Mouse (Mus musculus): ENCODE measurements around the gene Trim63. TPM values are rescaled to one million over a fixed set of nuclear protein-coding genes. Genes with fewer than 3 reads are reported as not detected.

Trim63 gene
- polyA plus RNA-seq, 1 experiment from 2014 or later = 0.28 TPM

Other genes starting within 250 kb of the Trim63 start
- 2.0 and 5.5 TPM in 2 replicates for gene Cd52, start 220.0 kb upstream of the Trim63 start, polyA plus RNA-seq (2016; fragmentation: Nextera tagmentation; extraction: Ambion mirVana)
- 6.6 and 6.7 TPM in 2 replicates for gene Ubxn11, start 212.6 kb upstream of the Trim63 start, polyA plus RNA-seq (2016; fragmentation: Nextera tagmentation; extraction: Ambion mirVana)
- 301 and 307 TPM in 2 replicates for gene Sh3bgrl3, start 186.3 kb upstream of the Trim63 start, polyA plus RNA-seq (2016; fragmentation: Nextera tagmentation; extraction: Ambion mirVana)
- gene Cep85, start 128.0 kb upstream of the Trim63 start, polyA plus RNA-seq (2016; fragmentation: Nextera tagmentation; extraction: Ambion mirVana) = 26.7 and 29.8 TPM in 2 replicates
- gene Gm7534, start 112.1 kb upstream of the Trim63 start, polyA plus RNA-seq (2016; fragmentation: Nextera tagmentation; extraction: Ambion mirVana) = not detected in 2 replicates
- not detected in 2 replicates for gene Catsper4, start 87.7 kb upstream of the Trim63 start, polyA plus RNA-seq (2016; fragmentation: Nextera tagmentation; extraction: Ambion mirVana)
- gene Cnksr1, start 76.7 kb upstream of the Trim63 start, polyA plus RNA-seq (2016; fragmentation: Nextera tagmentation; extraction: Ambion mirVana) = 0.26 and 0.46 TPM in 2 replicates
- gene E130218I03Rik, start 71.5 kb upstream of the Trim63 start, polyA plus RNA-seq (2016; fragmentation: Nextera tagmentation; extraction: Ambion mirVana) = 0.23 and 0.76 TPM in 2 replicates
- gene Zfp593, start 69.5 kb upstream of the Trim63 start, polyA plus RNA-seq (2016; fragmentation: Nextera tagmentation; extraction: Ambion mirVana) = 17.7 and 19.6 TPM in 2 replicates
- gene Gm30191, start 68.2 kb upstream of the Trim63 start, polyA plus RNA-seq (2016; fragmentation: Nextera tagmentation; extraction: Ambion mirVana) = not detected in 2 replicates
- 5.7 and 6.0 TPM in 2 replicates for gene Grrp1, start 61.0 kb upstream of the Trim63 start, polyA plus RNA-seq (2016; fragmentation: Nextera tagmentation; extraction: Ambion mirVana)
- gene Pdik1l, start 27.2 kb upstream of the Trim63 start, polyA plus RNA-seq (2016; fragmentation: Nextera tagmentation; extraction: Ambion mirVana) = 32.6 and 33.3 TPM in 2 replicates
- gene Slc30a2, start 28.1 kb downstream of the Trim63 start, polyA plus RNA-seq (2016; fragmentation: Nextera tagmentation; extraction: Ambion mirVana) = 0.08 TPM in 1 of 2 replicates, not detected in the other
- 0.37 and 0.97 TPM in 2 replicates for gene Extl1, start 68.7 kb downstream of the Trim63 start, polyA plus RNA-seq (2016; fragmentation: Nextera tagmentation; extraction: Ambion mirVana)
- 7.2 and 9.2 TPM in 2 replicates for gene Pafah2, start 81.2 kb downstream of the Trim63 start, polyA plus RNA-seq (2016; fragmentation: Nextera tagmentation; extraction: Ambion mirVana)
- gene Stmn1, start 153.2 kb downstream of the Trim63 start, polyA plus RNA-seq (2016; fragmentation: Nextera tagmentation; extraction: Ambion mirVana) = 4,918 and 5,057 TPM in 2 replicates
- gene Paqr7, start 181.6 kb downstream of the Trim63 start, polyA plus RNA-seq (2016; fragmentation: Nextera tagmentation; extraction: Ambion mirVana) = 4.8 and 6.4 TPM in 2 replicates
- 11.2 and 11.5 TPM in 2 replicates for gene Aunip, start 195.9 kb downstream of the Trim63 start, polyA plus RNA-seq (2016; fragmentation: Nextera tagmentation; extraction: Ambion mirVana)
- gene Mtfr1l, start 220.3 kb downstream of the Trim63 start, polyA plus RNA-seq (2016; fragmentation: Nextera tagmentation; extraction: Ambion mirVana) = 127 and 133 TPM in 2 replicates
- 15.0 and 15.1 TPM in 2 replicates for gene Selenon, start 237.0 kb downstream of the Trim63 start, polyA plus RNA-seq (2016; fragmentation: Nextera tagmentation; extraction: Ambion mirVana)

All from midbrain, embryonic 12.5 days (tissue).